Mouse (Mus musculus) liver, embryonic 16.5 days (tissue): ENCODE data around the gene Padi4. TPM values are rescaled to one million over a fixed set of nuclear protein-coding genes. Genes with fewer than 3 reads are reported as not detected.

Experiments
- ATAC-seq: fragments of 200-750 bp; cut with Nextera tagmentation; 2 replicates; pipeline ENCODE4 v1.8.0; 2017; ENCODE audit warnings: low read depth, mild to moderate bottlenecking, moderate number of reproducible peaks, moderate library complexity
- H3K27ac ChIP-seq: fragments of 300-500 bp; sonication (generic); 2 replicates; pipeline ENCODE4 v1.5.1; 2014; ENCODE audit warnings: mild to moderate bottlenecking, low read length
- H3K27me3 ChIP-seq: fragments of 300-500 bp; sonication (generic); 2 replicates; pipeline ENCODE4 v1.6.1; 2014; ENCODE audit warnings: low read depth, low read length, mixed read lengths; ENCODE audit not compliant: control insufficient read depth, insufficient read depth
- H3K36me3 ChIP-seq: fragments of 300-500 bp; sonication (generic); 2 replicates; pipeline ENCODE4 v1.6.1; 2014; ENCODE audit warnings: mild to moderate bottlenecking; ENCODE audit not compliant: control insufficient read depth, insufficient read depth
- H3K4me1 ChIP-seq: fragments of 300-500 bp; sonication (generic); 2 replicates; pipeline ENCODE4 v1.6.1; 2014; ENCODE audit warnings: low read depth, low read length, mixed read lengths; ENCODE audit not compliant: control insufficient read depth
- H3K4me2 ChIP-seq: fragments of 300-500 bp; sonication (generic); 2 replicates; pipeline ENCODE4 v1.6.1; 2014; ENCODE audit warnings: low read depth, low read length, mixed read lengths
- H3K4me3 ChIP-seq: fragments of 300-500 bp; sonication (generic); 2 replicates; pipeline ENCODE4 v1.5.1; 2014; ENCODE audit warnings: low read depth, mild to moderate bottlenecking, low read length
- H3K9ac ChIP-seq: fragments of 300-500 bp; sonication (generic); 2 replicates; pipeline ENCODE4 v1.6.1; 2014; ENCODE audit warnings: low read depth, low read length
- H3K9me3 ChIP-seq: fragments of 300-500 bp; sonication (generic); replicated peaks from 2 replicates; pipeline ENCODE4 v1.6.1; 2016; ENCODE audit warnings: low read length; ENCODE audit not compliant: control insufficient read depth
- WGBS: fragments of 180-500 bp; shearing (Covaris S2); extraction: QIAGEN DNeasy Blood & Tissue Kit; methylation state at CpG from one replicate; pipeline ENCODE4 v1.1.7; 2014; ENCODE audit not compliant: insufficient replicate concordance; 5-methylcytosine and 5-hydroxymethylcytosine counted together
- polyA plus RNA-seq: library from polyadenylated mRNA; unstranded; fragments of >200 nt; fragmentation: Nextera tagmentation; extraction: Ambion mirVana; gene quantifications from 2 replicates; pipeline ENCODE4 v1.2.1, GENCODE M21; 2015

Gene Padi4
- polyA plus RNA-seq, 1 experiment from 2014 or later, result 4.2 TPM

- H3K4me1 ChIP-seq, result peaks cover 49% of the 10 kb centered on the region
- peak overlapping the region; percentile 26; the same call in 1 of the 2 replicates for H3K4me2 ChIP-seq
- no peaks in the 10 kb centered on the region for H3K9me3 ChIP-seq
- H3K4me3 ChIP-seq, result no peak overlapping the region
- no peak overlapping the region for H3K27ac ChIP-seq
- ATAC-seq, result no peak
- no peaks in the 10 kb centered on the region for H3K36me3 ChIP-seq
- H3K27me3 ChIP-seq, result no peaks in the 10 kb centered on the region; the same call in 1 of the 2 replicates
- 17% methylated on average over 14 of the region's 14 CpGs for WGBS
- no peak overlapping the region for H3K9ac ChIP-seq
These were observed 38.6 kb upstream of the Padi4 start for GRCm38 (mm10) chr4:140812609-140813008.

DNA sequence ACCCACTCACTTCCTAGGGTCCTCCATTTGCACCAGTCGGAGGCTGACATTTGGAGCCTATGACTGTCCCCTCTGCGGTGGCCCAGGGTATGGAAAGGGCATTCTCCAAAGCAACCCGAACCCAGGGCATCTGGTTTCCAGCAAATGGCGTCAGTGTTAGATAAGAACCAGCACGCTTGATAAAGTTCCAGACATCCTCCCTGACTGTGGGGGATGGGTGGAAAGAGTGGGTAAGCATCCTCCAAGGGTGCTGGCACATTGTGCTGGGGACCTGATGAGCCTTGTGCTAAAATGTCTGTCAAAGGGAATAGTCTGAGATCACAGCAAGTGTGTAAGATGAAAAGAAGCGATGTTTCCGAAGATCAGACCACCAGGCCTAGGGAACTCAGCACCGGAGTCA lies 38.2 kb upstream of the Padi4 start:
- H3K4me3 ChIP-seq, result no peak overlapping the region
- H3K27ac ChIP-seq, result no peak overlapping the region
- H3K4me2 ChIP-seq, result peak overlapping the region; percentile 26
- H3K9ac ChIP-seq, result no peak overlapping the region
- 32% methylated on average over 8 of the region's 8 CpGs for WGBS
- no peaks in the 10 kb centered on the region for H3K9me3 ChIP-seq
- no peaks in the 10 kb centered on the region for H3K36me3 ChIP-seq
- H3K27me3 ChIP-seq, result no peaks in the 10 kb centered on the region; the same call in 1 of the 2 replicates
- ATAC-seq, result peak; percentile 12; the same call in 1 of the 2 replicates
- peaks cover 49% of the 10 kb centered on the region for H3K4me1 ChIP-seq

GRCm38 (mm10) chr4:140810458-140811260 lies 36.6 kb upstream of the Padi4 start, which contains the start of gene Padi3:
Gene Padi3 (minus strand): TSS chr4:140810648.
- no peak within 1 kb of the TSS for H3K9ac ChIP-seq
- 59% methylated on average over 15 of the region's 16 CpGs for WGBS
- no peak within 1 kb of the TSS for H3K27ac ChIP-seq
- peaks cover 37% of the 10 kb centered on the region for H3K4me1 ChIP-seq
- no peaks in the 10 kb centered on the region for H3K9me3 ChIP-seq
- H3K4me3 ChIP-seq, result no peak within 1 kb of the TSS
- ATAC-seq, result no peak
- no peaks in the 10 kb centered on the region; the same call in 1 of the 2 replicates for H3K27me3 ChIP-seq
- H3K36me3 ChIP-seq, result no peaks in the 10 kb centered on the region
- no peak within 1 kb of the TSS for H3K4me2 ChIP-seq

DNA sequence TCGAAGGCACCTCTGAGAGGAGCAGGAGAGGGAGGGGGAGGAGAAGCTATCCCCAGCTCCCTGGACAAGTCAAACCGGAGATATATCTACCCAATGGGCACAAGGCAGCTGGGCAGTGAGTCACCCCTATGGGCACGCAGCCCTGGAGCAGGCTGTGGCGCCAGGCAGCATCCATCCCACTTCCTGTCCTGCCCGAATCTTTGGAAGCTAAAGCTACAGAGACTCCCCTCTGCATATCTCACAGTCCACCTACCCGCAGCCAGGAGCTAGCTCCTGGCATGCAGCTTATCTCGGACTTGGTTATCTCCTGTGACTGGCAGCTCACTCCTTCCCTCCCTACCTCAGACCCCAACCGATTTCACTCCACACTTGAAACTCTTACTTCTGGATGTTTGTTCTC lies 35.1 kb upstream of the Padi4 start:
- Histone ChIP-seq H3K27me3 (no peaks in the 10 kb centered on the region; the same call in 1 of the 2 replicates), H3K36me3 (no peaks in the 10 kb centered on the region), H3K4me3 (no peak overlapping the region), H3K27ac (no peak overlapping the region), H3K4me2 (no peak overlapping the region), H3K9ac (no peak overlapping the region), H3K9me3 (no peaks in the 10 kb centered on the region), H3K4me1 (peaks cover 22% of the 10 kb centered on the region)
- no peak for ATAC-seq
- 35% methylated on average over 8 of the region's 8 CpGs for WGBS

DNA sequence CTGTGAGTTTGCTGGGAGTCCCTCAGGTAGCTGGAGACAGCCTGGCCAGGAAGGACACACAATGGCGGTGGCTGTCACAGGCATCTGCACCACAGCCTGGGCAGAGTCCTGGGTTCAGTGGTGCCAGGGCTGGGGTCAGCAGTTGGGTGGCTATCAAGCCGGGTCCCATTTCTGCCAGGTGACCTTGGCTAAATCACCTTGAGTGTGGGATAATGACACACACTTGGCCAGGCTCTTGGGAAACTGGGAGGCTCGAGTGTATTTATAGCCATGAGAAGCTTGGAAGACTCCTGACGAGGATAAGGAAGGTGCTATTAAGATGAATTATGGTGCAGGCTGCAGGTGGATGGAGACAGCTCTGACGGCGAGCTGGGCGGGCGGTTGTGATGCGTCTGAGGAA lies 30.6 kb upstream of the Padi4 start:
- Histone ChIP-seq H3K27ac (no peak overlapping the region), H3K27me3 (no peaks in the 10 kb centered on the region; the same call in 1 of the 2 replicates), H3K9ac (no peak overlapping the region), H3K4me3 (no peak overlapping the region), H3K36me3 (no peaks in the 10 kb centered on the region), H3K9me3 (no peaks in the 10 kb centered on the region), H3K4me2 (no peak overlapping the region), H3K4me1 (peaks cover 4% of the 10 kb centered on the region; the same call in 1 of the 2 replicates)
- WGBS, result 78% methylated on average over 9 of the region's 9 CpGs
- no peak for ATAC-seq

GRCm38 (mm10) chr4:140801364-140801763 lies 27.3 kb upstream of the Padi4 start:
- Histone ChIP-seq H3K9me3 (no peaks in the 10 kb centered on the region), H3K4me3 (no peak overlapping the region), H3K9ac (no peak overlapping the region), H3K4me2 (no peak overlapping the region), H3K27ac (no peak overlapping the region), H3K4me1 (no peaks in the 10 kb centered on the region), H3K36me3 (no peaks in the 10 kb centered on the region), H3K27me3 (no peaks in the 10 kb centered on the region)
- peak; percentile 32; the same call in 1 of the 2 replicates for ATAC-seq
- WGBS, result 40% methylated on average over 3 of the region's 3 CpGs

DNA sequence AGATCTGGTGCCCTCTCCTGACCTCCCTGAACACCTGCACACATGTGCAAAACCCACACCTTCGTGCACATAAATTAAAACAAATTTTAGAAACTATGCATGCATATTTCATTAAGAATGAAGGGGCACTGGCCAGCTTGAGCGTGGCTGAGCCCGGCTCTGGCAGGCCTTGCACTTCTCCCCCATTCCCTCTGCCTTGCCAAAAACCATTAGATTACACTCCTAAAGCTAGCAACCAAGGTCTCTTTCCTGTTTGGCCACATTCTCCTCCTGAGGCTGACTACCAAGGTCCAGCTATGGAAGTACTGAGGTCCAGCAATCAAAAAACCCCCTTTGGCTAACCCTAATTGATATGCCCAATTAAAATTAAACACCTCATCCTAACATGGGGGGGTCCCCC lies 22.8 kb upstream of the Padi4 start:
- no peak for ATAC-seq
- 52% methylated on average over 3 of the region's 3 CpGs for WGBS
- Histone ChIP-seq H3K27ac (no peak overlapping the region), H3K9me3 (no peaks in the 10 kb centered on the region), H3K4me1 (no peaks in the 10 kb centered on the region), H3K9ac (no peak overlapping the region), H3K4me3 (no peak overlapping the region), H3K36me3 (no peaks in the 10 kb centered on the region), H3K4me2 (no peak overlapping the region), H3K27me3 (no peaks in the 10 kb centered on the region)

GRCm38 (mm10) chr4:140794678-140795077 lies 20.6 kb upstream of the Padi4 start:
- H3K36me3 ChIP-seq, result no peaks in the 10 kb centered on the region
- no peaks in the 10 kb centered on the region for H3K9me3 ChIP-seq
- no peak for ATAC-seq
- H3K27me3 ChIP-seq, result no peaks in the 10 kb centered on the region
- WGBS, result 80% methylated on average over 9 of the region's 9 CpGs
- H3K9ac ChIP-seq, result no peak overlapping the region
- no peak overlapping the region for H3K4me3 ChIP-seq
- H3K27ac ChIP-seq, result no peak overlapping the region
- no peak overlapping the region for H3K4me2 ChIP-seq
- no peaks in the 10 kb centered on the region for H3K4me1 ChIP-seq

- H3K4me3 ChIP-seq, result no peak overlapping the region
- H3K4me1 ChIP-seq, result no peaks in the 10 kb centered on the region
- H3K4me2 ChIP-seq, result no peak overlapping the region
- no peaks in the 10 kb centered on the region for H3K9me3 ChIP-seq
- no peak overlapping the region for H3K27ac ChIP-seq
- WGBS, result 62% methylated on average over 9 of the region's 9 CpGs
- H3K36me3 ChIP-seq, result no peaks in the 10 kb centered on the region
- no peak for ATAC-seq
- no peaks in the 10 kb centered on the region for H3K27me3 ChIP-seq
- H3K9ac ChIP-seq, result no peak overlapping the region
These were observed 19.8 kb upstream of the Padi4 start for GRCm38 (mm10) chr4:140793795-140794194.
